Mouse (Mus musculus) R1 (cell line): ENCODE results near the gene Whamm.

Source experiments
- DNase-seq: peaks from one replicate; pipeline ENCODE4 v3.0.0-alpha.2; 2018; ENCODE audit warnings: low read depth, low spot score

Whamm gene

DNA sequence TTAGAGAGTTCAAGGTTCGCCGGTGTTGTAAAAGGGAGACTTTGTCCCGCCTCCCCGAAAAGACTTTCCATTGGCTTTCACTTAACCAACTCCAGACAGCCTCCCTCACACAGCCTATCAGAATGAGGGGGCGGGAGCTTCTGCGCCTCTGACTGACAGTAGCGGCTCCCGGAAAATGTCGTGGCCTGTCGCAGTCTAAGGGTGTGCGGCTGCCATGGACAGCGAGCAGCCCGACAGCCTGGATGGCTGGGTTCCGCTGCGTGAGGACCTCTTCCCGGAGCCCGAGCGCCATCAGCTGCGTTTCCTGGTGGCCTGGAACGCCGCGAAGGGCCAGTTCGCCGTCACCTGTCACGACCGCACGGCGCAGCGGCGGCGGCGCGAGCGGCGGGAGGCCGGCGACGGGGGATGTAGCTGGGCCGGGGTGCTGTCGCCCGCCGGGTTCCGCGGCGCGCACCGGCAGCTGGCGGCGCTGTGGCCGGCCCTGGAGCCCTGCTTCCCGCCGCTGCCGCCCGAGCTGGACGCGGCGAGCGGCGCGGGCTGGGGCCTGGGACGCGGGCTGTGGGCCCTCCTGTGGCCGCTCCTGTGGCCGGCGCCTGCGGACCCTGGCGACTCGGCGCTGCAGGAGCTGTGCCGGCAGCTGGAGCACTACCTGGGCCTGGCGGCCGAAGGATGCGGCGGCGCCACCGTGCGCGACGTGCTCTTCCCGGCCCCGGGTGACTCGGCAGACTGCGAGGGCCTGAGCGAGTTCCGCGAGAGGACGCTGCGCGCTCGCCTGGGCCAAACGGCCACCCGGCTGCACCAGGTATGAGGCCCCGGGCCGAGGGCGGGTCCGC lies at the start of gene Whamm:
Whamm (plus strand) TSS at position 159 of the 833 bp plus-strand sequence.
- peak; percentile 98 for DNase-seq

DNA sequence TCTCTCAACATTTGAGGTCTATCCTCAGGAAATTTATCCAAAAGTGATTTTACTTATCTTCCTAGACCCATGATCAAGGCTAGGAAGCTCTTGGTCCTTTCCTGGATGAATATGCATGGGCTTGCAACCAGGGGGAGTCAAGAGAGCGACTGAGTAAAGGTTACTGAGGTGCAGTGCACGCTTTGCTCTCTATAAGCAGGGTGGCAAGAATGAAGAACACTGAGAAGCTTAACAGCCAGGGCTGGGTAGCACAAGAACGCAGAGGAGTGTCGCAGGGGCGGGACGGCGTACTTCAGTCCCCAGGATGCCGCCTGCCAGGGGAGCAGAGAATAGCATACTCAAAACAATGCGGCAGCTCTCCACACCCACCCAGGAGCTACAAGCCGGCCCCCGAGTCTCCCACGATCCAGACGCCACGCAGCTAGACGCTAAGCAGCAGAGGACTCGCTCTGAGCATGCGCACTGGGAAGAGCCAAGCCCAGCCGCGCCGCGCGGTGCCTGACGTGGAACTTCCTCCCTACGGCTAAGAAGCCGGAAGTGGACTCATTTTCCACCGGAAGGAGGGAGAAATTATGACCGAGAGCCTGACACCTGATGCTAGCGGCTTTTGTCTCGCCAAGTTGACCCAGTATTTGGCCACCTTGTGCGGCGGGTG lies 47.9 kb upstream of the Whamm start:
- DNase-seq = peak; percentile 97

DNA sequence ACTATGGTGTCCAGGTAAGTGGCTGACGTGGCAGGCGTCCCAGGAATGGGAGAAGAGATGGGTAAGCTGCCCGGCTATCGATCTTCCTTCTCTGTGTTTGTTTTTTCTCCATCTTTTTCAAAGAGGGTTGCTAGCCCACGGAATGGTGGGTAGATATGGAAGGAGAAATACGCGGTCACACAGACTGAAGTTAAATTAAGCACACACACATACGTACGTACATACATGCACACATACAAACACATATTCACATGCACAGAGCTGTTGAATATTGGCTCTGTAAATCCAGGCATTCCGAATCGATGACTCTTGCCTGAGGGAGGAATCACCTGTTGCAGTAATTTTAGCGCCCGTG lies 47.4 kb upstream of the Whamm start:
- no peak for DNase-seq

DNA sequence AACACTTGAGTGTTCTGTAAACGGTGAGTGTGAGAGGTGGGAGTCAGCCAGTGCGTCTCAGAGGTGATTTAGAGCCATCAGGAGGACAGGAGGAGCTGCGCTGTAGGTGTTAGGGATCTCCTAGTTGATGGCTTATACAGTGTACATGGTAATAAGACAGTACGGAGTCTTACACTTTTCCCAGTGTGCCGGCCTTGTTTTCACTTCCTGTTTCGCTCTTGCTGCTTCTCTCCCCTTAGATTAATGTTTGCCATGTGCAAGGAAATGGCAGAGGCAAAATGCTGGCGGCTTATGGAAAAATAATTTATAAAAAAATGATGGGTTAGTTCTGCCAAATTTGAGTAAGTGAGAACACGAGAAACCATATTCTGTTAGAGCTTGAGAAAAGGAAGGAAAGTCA lies 42.1 kb upstream of the Whamm start:
- DNase-seq = no peak

DNA sequence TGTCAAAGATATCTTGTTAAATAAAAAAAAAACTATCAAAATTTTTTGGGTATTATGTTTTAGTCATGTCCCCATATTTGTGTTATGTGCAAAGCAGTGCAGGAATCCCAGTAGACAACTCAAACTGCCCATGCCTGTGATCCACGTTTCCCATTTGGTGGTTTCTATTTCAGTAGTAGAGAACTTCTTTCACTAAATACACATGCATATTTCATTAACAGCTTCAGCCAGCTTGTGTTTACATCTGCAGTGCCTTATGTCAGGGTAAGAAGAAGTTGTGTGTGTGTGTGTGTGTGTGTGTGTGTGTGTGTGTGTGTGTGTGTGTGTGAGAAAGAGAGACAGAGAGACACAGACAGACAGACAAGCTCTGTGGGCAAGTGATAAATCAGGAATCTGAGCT lies 39.6 kb upstream of the Whamm start:
- no peak for DNase-seq

DNA sequence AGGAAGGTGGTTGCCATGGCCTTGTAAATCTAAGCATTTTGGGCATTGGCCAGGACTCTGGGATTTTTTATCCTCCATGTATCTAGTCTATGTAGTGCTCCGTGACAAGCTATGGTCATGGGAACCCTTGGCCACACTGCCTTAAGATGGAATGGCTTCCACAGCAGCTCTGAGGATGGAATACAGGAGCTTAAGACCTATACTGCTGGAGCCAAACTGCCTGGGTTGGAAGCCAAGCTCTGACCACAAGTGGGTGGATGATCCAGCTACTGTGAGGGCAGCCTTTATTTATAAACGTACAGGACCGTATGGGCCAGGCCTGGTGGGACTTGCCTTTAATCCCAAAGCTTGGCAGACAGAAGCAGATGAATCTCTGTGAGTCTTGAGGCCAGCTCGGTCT lies 34.6 kb upstream of the Whamm start:
- DNase-seq = no peak

DNA sequence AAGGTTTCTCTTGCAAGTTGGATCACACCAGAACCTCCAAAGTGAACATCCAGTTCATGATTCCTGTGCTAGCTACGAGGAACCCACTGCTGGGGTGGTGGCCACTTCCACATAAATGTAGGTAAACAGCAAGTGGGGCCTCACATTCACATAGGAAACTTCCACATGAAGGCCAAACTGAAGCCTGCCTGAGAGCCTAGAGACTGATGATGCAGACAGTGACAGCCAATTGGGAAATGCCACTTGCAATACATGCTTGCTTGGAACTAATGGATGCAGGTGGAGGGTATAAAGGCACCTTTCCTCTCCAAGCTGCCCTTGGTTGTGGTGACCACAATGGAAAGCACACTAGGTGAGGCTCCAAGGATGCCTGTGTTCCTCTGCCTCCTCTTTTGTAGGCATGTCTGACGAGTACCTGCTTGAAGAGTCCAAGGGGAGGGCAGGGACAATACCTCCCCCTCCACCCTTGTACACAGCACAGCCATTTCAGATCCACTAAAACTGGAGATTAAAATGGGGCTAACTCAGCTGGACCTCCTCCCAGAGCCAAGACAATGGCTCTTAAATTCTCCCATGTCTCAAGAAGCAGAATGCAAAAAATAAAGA lies 32.9 kb upstream of the Whamm start:
- peak; percentile 27 for DNase-seq

DNA sequence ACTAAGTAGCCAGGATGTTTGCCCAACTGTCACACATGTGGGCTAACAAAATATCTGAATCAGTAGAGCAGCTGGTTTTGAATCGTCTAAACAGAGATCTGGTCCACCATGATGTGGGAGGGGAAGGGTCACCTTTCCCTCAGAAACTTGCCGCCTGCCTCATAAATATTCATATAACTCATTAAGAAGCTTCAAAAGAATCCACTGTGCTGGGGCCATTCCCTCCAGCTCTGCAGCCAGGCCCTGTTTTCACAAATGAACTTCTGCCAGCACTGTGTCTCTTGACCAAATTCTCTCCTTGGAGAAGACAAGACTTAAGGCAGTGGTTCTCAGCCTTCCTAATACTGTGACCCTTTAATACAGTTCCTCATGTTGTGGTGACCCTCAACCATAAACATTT lies 31.5 kb upstream of the Whamm start:
- no peak for DNase-seq

DNA sequence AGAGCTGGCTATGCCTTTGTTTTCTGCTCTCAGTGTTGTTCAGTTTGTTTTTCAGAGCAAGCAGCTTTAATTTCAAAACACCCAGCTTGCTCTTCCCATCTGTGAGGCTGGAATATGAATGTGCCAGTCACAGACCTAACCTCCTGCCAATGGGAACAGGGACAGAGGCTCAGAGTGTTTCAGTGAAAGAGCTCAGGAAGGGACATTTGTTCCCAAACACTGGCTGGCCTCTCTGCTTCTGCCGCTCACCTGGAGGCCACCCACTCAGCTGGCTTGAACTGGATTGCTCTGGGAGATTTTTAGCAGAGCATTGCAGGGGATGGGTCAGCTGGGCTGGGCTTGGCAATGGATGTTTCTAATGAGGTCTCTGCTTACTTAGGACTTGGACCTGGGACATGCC lies 30.1 kb upstream of the Whamm start:
- DNase-seq = no peak

DNA sequence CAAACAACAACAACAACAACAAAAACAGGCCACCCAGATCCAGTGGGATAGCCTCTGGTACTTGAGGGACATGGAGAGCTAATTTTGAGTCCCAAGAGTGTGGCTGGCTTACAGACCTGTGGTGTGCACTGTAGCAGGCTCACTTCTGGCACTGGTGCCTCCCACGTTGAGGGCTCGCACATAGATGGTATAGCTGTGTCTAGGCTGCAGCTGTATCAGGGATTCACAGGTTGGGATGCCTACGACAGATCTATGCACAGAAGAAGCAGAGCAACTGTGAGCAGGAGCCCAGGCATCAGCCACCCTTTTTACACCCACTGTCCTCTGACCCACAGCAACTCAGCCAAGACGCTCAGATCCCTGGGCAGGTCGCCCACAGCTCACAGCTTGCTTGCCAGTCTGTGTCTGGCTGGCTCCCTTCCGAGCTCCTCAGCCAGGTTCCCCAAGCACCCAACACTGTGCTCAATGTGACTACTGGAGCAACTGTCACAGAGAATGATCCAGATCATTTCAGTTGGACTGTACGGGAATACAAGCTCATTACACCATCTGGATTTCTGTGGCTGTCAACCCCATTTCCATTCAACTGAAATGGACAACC lies 29.0 kb upstream of the Whamm start:
- no peak for DNase-seq

DNA sequence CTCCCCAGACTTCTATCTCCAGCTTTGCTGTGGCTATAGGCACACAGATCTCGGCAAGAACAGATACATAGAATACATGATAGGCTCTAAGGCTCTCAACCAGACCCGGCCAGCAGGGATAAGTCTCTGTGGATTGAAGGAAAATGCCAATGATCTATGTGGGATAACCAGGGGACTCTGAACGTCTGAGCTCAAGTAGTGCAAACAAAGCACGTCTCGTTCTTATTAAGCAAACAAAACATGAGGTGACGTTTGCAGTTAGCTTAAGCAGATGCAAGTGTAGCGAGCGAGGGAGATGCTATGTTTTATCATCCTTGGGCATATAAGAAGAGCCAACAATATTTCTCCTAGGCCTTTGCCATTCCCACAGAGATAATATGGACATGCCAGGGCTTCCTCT lies 28.1 kb upstream of the Whamm start:
- no peak for DNase-seq

DNA sequence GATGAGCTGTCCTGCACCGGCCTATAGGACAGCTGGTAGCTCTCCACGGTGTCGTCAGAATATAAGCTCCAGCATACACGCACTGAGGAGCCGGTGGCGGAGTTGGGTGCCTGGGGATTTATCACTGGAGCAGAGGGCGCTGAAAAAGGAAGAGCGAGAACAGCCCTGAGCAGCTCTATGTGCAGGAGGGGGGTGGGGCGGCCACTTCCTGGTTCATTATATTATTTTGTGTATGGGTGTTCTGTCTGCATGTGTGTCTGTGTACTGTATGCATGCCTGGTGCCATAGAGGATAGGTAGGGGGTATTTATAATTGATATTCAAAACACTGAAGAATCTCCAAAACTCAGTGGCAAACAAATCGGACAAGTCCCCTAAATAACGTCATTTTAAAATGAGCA lies 22.2 kb upstream of the Whamm start:
- no peak for DNase-seq

DNA sequence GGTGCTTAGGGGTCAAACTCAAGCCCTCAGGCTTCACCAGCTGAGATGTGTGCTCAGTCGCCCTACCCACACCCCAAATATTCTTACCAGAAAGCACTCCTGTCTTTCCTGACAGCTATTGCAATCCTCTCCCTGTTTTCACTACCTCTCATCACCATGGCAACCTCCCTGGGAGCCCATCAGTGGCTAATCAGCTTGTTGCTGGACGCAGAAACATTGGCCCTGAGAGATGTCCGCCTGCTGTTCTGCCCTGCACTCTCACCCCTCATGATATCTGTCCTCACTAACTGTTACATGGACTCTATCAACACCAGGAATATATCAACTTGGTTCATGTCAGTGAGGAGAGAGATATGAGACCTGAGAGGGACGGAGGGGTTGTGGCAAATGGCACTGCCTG lies 17.5 kb upstream of the Whamm start:
- no peak for DNase-seq

DNA sequence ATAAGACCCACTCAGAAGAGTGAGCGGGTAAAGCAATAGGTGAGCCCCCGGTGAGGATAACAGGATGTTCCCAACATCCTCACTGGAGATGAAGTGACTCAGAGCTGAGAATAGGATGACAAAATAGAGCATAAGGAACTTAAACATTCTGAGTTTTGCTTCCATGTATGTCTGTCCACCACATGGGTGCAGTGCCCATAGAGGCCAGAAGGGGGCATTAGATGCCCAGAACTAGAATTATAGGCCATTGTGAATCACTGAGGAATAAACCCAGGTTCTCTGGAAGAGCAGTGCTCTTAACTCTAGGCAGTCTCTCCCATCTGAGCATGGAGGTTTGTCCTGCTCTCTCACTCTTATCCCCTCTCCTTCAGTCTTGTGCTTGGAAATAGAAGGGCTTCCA lies 16.7 kb upstream of the Whamm start:
- DNase-seq = peak; percentile 70

DNA sequence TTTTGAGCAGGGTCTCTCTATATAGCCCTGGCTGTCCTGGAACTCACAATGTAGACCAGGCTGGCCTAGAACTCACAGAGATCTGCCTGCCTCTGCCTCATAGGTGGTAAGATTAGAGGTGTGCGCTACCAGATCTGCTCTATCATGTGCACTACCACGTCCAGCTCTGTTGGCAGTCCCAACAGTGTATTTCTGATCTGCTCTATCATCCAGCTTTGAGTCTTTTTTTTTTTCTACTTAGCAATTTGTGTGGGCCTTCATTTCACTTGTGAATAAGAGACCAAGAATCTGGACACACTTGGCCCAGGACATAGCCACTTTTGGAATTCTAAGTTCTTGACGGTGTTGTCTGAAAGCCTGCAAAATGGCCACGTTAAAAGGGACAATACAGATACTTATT lies 14.2 kb upstream of the Whamm start:
- no peak for DNase-seq

DNA sequence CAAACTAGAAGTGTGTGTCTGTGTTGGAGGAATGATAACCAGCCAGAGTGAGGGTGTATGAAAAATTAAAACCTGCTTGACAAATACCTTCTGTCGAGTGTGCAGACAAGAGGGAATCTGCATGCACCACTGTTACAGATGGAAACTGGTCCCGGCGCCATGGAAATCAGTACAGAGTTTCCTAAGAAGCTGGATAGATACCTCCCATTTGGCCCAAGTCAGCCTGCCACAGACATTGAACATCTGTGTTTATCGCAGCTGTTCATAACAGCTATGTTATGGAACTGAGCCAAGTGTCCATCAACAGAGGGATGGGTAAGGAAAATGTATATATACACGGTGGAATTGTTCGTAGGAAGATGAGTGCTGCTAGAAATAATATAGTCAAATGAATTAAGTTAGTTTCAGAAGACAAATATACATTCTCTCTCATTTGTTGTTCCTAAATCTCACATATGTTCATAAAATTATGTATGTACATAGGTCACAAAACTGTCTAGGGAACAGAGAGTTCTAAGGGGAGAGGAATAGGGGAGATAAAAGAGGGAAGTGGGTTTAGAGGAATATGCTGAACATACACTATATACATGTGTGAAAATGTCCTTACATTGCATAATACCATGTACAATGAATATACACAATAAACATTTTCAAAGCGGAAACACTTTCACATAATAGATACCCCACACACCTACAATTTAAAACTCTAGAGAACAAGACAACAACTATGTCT lies 13.6 kb upstream of the Whamm start:
- no peak for DNase-seq

DNA sequence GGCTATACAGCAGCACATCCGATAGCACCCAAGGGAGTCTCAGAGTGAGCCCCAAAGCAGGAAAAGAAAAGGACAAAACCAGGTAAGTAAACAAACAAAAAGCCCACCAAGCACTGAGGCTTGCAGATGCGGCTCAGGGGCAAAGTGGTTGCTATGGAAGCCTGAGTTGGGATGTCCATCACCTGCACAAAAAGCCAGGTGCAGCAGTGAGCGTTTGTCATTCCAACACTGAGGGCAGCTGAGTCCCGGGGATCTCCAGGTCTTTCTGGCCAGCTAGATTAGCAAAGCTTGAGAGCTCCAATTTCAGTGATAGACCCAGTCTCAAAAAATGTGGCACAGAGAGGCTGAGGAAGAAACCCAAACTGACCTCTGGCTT lies 13.1 kb upstream of the Whamm start:
- DNase-seq = no peak

DNA sequence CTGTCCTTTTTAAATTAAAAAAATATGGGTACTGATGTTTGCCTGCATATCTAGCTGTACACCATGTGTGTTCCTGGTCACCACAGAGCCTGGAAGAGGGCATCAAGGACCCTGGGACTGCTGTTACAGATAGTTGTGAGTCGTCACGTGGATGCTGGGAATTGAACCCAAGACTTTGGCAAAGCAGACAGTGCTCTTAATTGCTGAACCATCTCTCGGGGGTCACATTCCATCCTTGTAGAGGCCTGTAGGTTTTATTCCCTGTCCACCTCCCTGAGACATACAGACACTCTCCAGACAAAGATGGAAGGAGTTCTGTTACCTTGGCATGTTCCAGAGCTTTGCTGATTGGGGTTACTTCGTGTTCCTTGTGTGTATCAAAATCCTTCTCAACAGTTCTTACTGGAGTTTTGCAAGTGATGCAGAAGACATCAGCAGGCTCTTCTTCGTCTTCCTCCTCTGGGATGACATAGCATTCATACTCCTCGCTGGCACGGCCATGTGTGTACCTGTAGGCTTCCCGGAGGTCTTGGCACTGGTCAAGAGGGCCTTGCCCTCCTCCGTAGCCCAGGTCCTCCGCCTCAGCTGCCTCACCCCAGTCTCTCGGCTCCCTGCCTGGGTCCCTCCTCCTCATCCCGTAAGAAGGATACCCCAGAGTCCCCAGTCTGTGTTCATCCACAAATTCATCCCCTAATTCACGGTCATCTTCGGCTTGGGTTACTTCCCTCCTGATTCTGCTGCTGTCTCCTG lies 11.7 kb upstream of the Whamm start:
- DNase-seq = no peak

DNA sequence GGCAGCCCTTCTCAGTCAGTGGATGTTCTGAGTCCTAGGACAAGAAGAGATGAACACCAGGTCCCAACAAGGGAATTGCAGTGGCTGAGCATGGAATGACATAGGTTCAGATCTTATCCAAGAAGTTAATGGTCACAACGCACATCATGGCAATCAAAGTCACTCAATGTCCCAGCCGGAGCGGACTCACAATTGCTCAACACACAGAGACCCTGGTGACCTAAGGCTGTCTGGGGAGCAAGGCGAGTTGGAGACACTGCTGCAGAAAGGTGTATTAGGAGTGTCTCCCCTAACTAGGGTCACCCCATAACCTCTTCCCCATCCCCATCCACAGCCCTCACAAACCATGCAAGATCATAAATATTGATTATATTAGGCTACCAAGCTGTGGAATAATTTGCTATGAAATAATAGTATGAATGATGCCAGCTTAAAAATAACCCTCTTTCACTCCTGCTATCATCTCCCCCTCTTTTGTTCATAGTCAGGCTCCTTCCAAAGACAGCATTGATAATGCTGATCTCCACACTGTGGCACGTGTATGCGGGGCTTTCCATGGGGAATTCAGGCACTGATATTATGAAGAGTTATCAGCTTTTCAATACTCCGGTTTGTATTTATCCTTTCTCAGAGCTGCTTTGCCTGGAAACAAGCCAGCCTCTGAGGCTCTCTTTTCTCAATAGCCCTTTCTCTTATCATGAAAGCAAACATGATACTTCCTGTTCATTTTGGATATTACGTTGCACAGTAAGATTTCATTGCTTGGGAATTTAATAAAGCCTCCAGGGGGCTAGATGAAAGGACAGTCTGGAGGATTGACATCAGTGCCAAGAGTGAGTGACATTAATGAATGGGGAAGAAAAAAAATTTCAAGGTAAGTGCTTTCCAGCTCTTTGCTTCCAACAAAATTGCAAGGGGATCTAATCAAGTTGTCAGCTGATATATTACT lies 10.7 kb upstream of the Whamm start:
- no peak for DNase-seq

DNA sequence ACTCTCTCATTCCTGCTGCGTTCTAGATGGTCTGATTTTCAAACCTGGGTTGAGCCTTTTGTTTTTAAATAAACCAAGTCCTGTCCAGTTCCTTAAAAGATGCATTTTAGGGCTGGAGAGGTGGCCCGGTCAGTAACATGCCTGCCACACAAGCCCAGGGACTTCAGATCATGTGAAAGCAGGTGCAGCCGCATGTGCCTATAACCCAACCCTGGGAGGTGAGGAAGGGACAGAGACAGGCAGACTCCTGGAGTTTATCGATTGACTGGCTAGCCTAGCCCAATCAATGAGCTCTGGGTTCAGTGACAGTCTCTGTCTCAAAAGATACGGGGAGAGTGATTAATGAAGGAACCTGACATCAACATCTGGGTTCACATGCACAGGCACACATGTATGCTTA lies 9.9 kb upstream of the Whamm start:
- DNase-seq = no peak
